Mouse (Mus musculus): Measurements from ENCODE around the gene Wipf3. TPM values are rescaled to one million over a fixed set of nuclear protein-coding genes. Genes with fewer than 3 reads are reported as not detected.

Gene Wipf3
- polyA plus RNA-seq, 1 experiment = 18.5 TPM

- no peak overlapping the region for H3K27ac ChIP-seq (ENCODE audit: insufficient read depth, low read length)
- no peaks in the 10 kb centered on the region for H3K27me3 ChIP-seq (ENCODE audit: control insufficient read depth, insufficient read depth, low read length, poor library complexity, severe bottlenecking)
- no peaks in the 10 kb centered on the region for H3K4me1 ChIP-seq (ENCODE audit: control insufficient read depth, insufficient read depth, low read length)
- no peak overlapping the region for H3K4me3 ChIP-seq (ENCODE audit: low read depth, low read length)
- no peaks in the 10 kb centered on the region for H3K9me3 ChIP-seq (replicated peaks; ENCODE audit: control insufficient read depth, insufficient read depth, low read length, poor library complexity, severe bottlenecking)
- H3K36me3 ChIP-seq (ENCODE audit: control insufficient read depth, insufficient read depth, low read length, poor library complexity, severe bottlenecking) = no peaks in the 10 kb centered on the region
- H3K9ac ChIP-seq (ENCODE audit: low read depth, poor library complexity, severe bottlenecking) = no peak overlapping the region
- TF ChIP-seq EP300 (IDR thresholded peaks at IDR 0.05; ENCODE audit: insufficient read depth, low read depth, low read length) = no peak
- TF ChIP-seq POLR2A (IDR thresholded peaks at IDR 0.05; ENCODE audit: insufficient read depth, low read length) = no peak
- TF ChIP-seq CTCF (IDR thresholded peaks at IDR 0.05; ENCODE audit: low read depth, low read length) = no peak
Measured at GRCm38 (mm10) chr6:54506318-54506717, 76.9 kb downstream of the Wipf3 start.

GRCm38 (mm10) chr6:54507002-54507401 is 77.6 kb downstream of the Wipf3 start:
- H3K4me1 ChIP-seq (ENCODE audit: control insufficient read depth, insufficient read depth, low read length) = no peaks in the 10 kb centered on the region
- H3K4me3 ChIP-seq (ENCODE audit: low read depth, low read length) = no peak overlapping the region
- H3K9me3 ChIP-seq (replicated peaks; ENCODE audit: control insufficient read depth, insufficient read depth, low read length, poor library complexity, severe bottlenecking) = no peaks in the 10 kb centered on the region
- H3K27me3 ChIP-seq (ENCODE audit: control insufficient read depth, insufficient read depth, low read length, poor library complexity, severe bottlenecking) = no peaks in the 10 kb centered on the region
- no peak overlapping the region for H3K27ac ChIP-seq (ENCODE audit: insufficient read depth, low read length)
- H3K36me3 ChIP-seq (ENCODE audit: control insufficient read depth, insufficient read depth, low read length, poor library complexity, severe bottlenecking) = no peaks in the 10 kb centered on the region
- no peak overlapping the region for H3K9ac ChIP-seq (ENCODE audit: low read depth, poor library complexity, severe bottlenecking)
- TF ChIP-seq CTCF (IDR thresholded peaks at IDR 0.05; ENCODE audit: low read depth, low read length) = peak; percentile 45
- no peak for TF ChIP-seq EP300 (IDR thresholded peaks at IDR 0.05; ENCODE audit: insufficient read depth, low read depth, low read length)

GRCm38 (mm10) chr6:54507808-54508207 is 78.4 kb downstream of the Wipf3 start:
- Histone ChIP-seq H3K36me3 (ENCODE audit: control insufficient read depth, insufficient read depth, low read length, poor library complexity, severe bottlenecking) (no peaks in the 10 kb centered on the region), H3K27ac (ENCODE audit: insufficient read depth, low read length) (no peak overlapping the region), H3K9ac (ENCODE audit: low read depth, poor library complexity, severe bottlenecking) (no peak overlapping the region), H3K27me3 (ENCODE audit: control insufficient read depth, insufficient read depth, low read length, poor library complexity, severe bottlenecking) (no peaks in the 10 kb centered on the region), H3K4me1 (ENCODE audit: control insufficient read depth, insufficient read depth, low read length) (no peaks in the 10 kb centered on the region), H3K4me3 (ENCODE audit: low read depth, low read length) (no peak overlapping the region), H3K9me3 (replicated peaks; ENCODE audit: control insufficient read depth, insufficient read depth, low read length, poor library complexity, severe bottlenecking) (no peaks in the 10 kb centered on the region)
- TF ChIP-seq CTCF (IDR thresholded peaks at IDR 0.05; ENCODE audit: low read depth, low read length) (no peak), POLR2A (IDR thresholded peaks at IDR 0.05; ENCODE audit: insufficient read depth, low read length) (no peak), EP300 (IDR thresholded peaks at IDR 0.05; ENCODE audit: insufficient read depth, low read depth, low read length) (no peak)

GRCm38 (mm10) chr6:54508256-54508793 is 78.9 kb downstream of the Wipf3 start:
- Histone ChIP-seq H3K4me1 (ENCODE audit: control insufficient read depth, insufficient read depth, low read length) (no peaks in the 10 kb centered on the region), H3K36me3 (ENCODE audit: control insufficient read depth, insufficient read depth, low read length, poor library complexity, severe bottlenecking) (no peaks in the 10 kb centered on the region), H3K27me3 (ENCODE audit: control insufficient read depth, insufficient read depth, low read length, poor library complexity, severe bottlenecking) (no peaks in the 10 kb centered on the region), H3K9ac (ENCODE audit: low read depth, poor library complexity, severe bottlenecking) (no peak overlapping the region), H3K4me3 (ENCODE audit: low read depth, low read length) (no peak overlapping the region), H3K27ac (ENCODE audit: insufficient read depth, low read length) (no peak overlapping the region), H3K9me3 (replicated peaks; ENCODE audit: control insufficient read depth, insufficient read depth, low read length, poor library complexity, severe bottlenecking) (no peaks in the 10 kb centered on the region)
- TF ChIP-seq POLR2A (IDR thresholded peaks at IDR 0.05; ENCODE audit: insufficient read depth, low read length) (no peak), CTCF (IDR thresholded peaks at IDR 0.05; ENCODE audit: low read depth, low read length) (no peak), EP300 (IDR thresholded peaks at IDR 0.05; ENCODE audit: insufficient read depth, low read depth, low read length) (no peak)

GRCm38 (mm10) chr6:54509264-54509663 is 79.9 kb downstream of the Wipf3 start:
- Histone ChIP-seq H3K4me1 (ENCODE audit: control insufficient read depth, insufficient read depth, low read length) (no peaks in the 10 kb centered on the region), H3K4me3 (ENCODE audit: low read depth, low read length) (no peak overlapping the region), H3K27me3 (ENCODE audit: control insufficient read depth, insufficient read depth, low read length, poor library complexity, severe bottlenecking) (no peaks in the 10 kb centered on the region), H3K9me3 (replicated peaks; ENCODE audit: control insufficient read depth, insufficient read depth, low read length, poor library complexity, severe bottlenecking) (no peaks in the 10 kb centered on the region), H3K36me3 (ENCODE audit: control insufficient read depth, insufficient read depth, low read length, poor library complexity, severe bottlenecking) (no peaks in the 10 kb centered on the region), H3K27ac (ENCODE audit: insufficient read depth, low read length) (no peak overlapping the region), H3K9ac (ENCODE audit: low read depth, poor library complexity, severe bottlenecking) (no peak overlapping the region)
- TF ChIP-seq EP300 (IDR thresholded peaks at IDR 0.05; ENCODE audit: insufficient read depth, low read depth, low read length) (no peak), CTCF (IDR thresholded peaks at IDR 0.05; ENCODE audit: low read depth, low read length) (no peak), POLR2A (IDR thresholded peaks at IDR 0.05; ENCODE audit: insufficient read depth, low read length) (no peak)

GRCm38 (mm10) chr6:54512256-54512655 is 82.9 kb downstream of the Wipf3 start:
- Histone ChIP-seq H3K9ac (ENCODE audit: low read depth, poor library complexity, severe bottlenecking) (no peak overlapping the region), H3K36me3 (ENCODE audit: control insufficient read depth, insufficient read depth, low read length, poor library complexity, severe bottlenecking) (no peaks in the 10 kb centered on the region), H3K9me3 (replicated peaks; ENCODE audit: control insufficient read depth, insufficient read depth, low read length, poor library complexity, severe bottlenecking) (no peaks in the 10 kb centered on the region), H3K4me1 (ENCODE audit: control insufficient read depth, insufficient read depth, low read length) (no peaks in the 10 kb centered on the region), H3K4me3 (ENCODE audit: low read depth, low read length) (no peak overlapping the region), H3K27ac (ENCODE audit: insufficient read depth, low read length) (no peak overlapping the region), H3K27me3 (ENCODE audit: control insufficient read depth, insufficient read depth, low read length, poor library complexity, severe bottlenecking) (no peaks in the 10 kb centered on the region)
- no peak for TF ChIP-seq CTCF (IDR thresholded peaks at IDR 0.05; ENCODE audit: low read depth, low read length)
